Mouse (Mus musculus) hindbrain, embryonic 10.5 days (tissue): ENCODE data around the gene Wfdc11. TPM values are rescaled to one million over a fixed set of nuclear protein-coding genes. Genes with fewer than 3 reads are reported as not detected.
"Not testable (repeated sequence)": the region's sequence is repeated elsewhere in the genome, so short reads cannot be mapped to it uniquely, and the experiment has no call there.

ENCODE experiments used
- DNase-seq: peaks from one replicate; pipeline ENCODE4 v3.0.0-alpha.2; 2017; ENCODE audit warnings: low spot score
- H3K27ac ChIP-seq: fragments of 300-500 bp; sonication (generic); 2 replicates; pipeline ENCODE4 v1.5.1; 2016; ENCODE audit warnings: mild to moderate bottlenecking, moderate library complexity
- H3K27me3 ChIP-seq: fragments of 300-500 bp; sonication (generic); 2 replicates; pipeline ENCODE4 v1.6.1; 2016; ENCODE audit warnings: mild to moderate bottlenecking; ENCODE audit not compliant: poor library complexity, insufficient read depth, severe bottlenecking
- H3K36me3 ChIP-seq: fragments of 300-500 bp; sonication (generic); 2 replicates; pipeline ENCODE4 v1.6.1; 2016; ENCODE audit warnings: mild to moderate bottlenecking, moderate library complexity
- H3K4me1 ChIP-seq: fragments of 300-500 bp; sonication (generic); replicated peaks from 2 replicates; pipeline ENCODE4 v1.6.1; 2016; ENCODE audit warnings: mild to moderate bottlenecking
- H3K4me3 ChIP-seq: fragments of 300-500 bp; sonication (generic); 2 replicates; pipeline ENCODE4 v1.5.1; 2016; ENCODE audit warnings: mild to moderate bottlenecking, moderate library complexity
- H3K9me3 ChIP-seq: fragments of 300-500 bp; sonication (generic); 2 replicates; pipeline ENCODE4 v1.6.1; 2016; ENCODE audit warnings: mild to moderate bottlenecking, moderate library complexity
- WGBS: fragments of 180-500 bp; shearing (Covaris S2); methylation state at CpG from one replicate; pipeline ENCODE4 v1.1.7; 2016; 5-methylcytosine and 5-hydroxymethylcytosine counted together
- polyA plus RNA-seq: library from polyadenylated mRNA; unstranded; fragments of >200 nt; fragmentation: Nextera tagmentation; extraction: Ambion mirVana; gene quantifications from 2 replicates; pipeline ENCODE4 v1.2.1, GENCODE M21; 2016

Wfdc11 gene
- not detected in 2 replicates for polyA plus RNA-seq

DNA sequence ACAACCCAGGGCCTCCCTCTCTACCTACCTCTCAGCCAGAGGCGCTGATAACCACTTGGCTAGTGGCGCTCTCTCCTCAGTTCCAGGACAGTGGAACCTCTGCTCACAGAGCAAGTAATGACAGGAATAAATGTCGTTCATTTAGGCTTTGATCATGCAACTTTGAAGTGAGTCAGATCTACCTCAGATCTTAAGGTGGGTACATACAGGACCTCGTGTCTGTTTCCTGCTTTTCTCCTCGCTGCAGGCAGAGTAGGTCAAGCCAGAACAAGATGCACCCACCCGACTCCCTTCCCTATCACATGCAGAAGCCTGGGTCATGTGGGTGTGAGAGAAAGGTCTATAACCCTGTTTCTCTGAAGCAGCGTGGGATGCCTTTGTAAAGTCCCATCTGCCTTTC is at the start of gene Wfdc11:
Gene Wfdc11, minus strand, starts transcription at position 101 of the 400 bp plus-strand sequence.
- Histone ChIP-seq H3K4me3 (no peak within 1 kb of the TSS), H3K36me3 (no peaks in the 10 kb centered on the region), H3K27me3 (no peaks in the 10 kb centered on the region), H3K27ac (no peak within 1 kb of the TSS), H3K4me1 (peaks cover 4% of the 10 kb centered on the region; the same call in 1 of the 2 replicates), H3K9me3 (peaks cover 2% of the 10 kb centered on the region; the same call in 1 of the 2 replicates)
- no peak for DNase-seq
- 84% methylated on average over 7 of the region's 7 CpGs for WGBS

DNA sequence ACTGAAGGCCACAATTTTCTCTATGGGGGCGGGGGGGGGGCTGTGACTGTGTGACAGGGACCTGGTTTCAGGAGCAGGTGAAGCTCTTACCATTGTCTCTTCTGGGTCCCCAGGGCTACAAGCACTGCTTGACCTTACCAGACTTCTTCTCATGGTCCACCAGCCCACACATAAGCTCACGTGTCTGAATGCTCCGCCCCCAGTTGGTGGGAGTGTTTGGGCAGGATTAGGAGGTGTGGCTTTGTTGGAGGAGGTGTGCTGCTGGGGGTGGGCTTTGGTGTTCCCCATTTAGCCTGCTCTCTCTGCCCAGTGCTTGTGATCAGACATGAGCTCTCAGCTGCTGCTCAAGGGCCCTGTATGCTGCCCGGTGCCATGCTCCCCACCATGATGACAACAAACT is 49.4 kb upstream of the Wfdc11 start:
- Histone ChIP-seq H3K4me1 (no peaks in the 10 kb centered on the region), H3K27ac (no peak overlapping the region), H3K9me3 (no peaks in the 10 kb centered on the region), H3K36me3 (no peaks in the 10 kb centered on the region), H3K27me3 (0 out of 2 replicates have a peak, but pooled peaks cover 3% of the 10 kb centered on the region), H3K4me3 (no peak overlapping the region)
- 66% methylated on average over 4 of the region's 4 CpGs for WGBS
- DNase-seq = no peak

DNA sequence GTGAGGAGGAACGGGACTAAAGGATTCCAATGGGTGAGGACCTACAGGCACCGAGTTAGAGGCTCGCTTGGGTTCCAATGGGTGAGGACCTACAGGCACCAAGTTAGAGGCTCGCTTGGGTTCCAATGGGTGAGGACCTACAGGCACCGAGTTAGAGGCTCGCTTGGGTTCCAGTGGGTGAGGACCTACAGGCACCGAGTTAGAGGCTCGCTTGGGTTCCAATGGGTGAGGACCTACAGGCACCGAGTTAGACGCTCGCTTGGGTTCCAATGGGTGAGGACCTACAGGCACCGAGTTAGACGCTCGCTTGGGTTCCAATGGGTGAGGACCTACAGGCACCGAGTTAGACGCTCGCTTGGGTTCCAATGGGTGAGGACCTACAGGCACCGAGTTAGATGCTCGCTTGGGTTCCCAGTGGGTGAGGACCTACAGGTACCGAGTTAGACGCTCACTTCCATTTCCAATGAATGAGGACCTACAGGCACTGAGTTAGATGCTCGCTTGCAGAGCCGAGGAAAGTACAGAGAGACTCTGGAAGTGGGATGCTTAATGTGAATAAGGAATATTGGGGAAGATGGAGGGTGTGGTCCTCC is 42.4 kb upstream of the Wfdc11 start:
- not testable (repeated sequence) for H3K36me3 ChIP-seq, H3K27me3 ChIP-seq, DNase-seq, H3K27ac ChIP-seq, H3K9me3 ChIP-seq, H3K4me3 ChIP-seq, H3K4me1 ChIP-seq
- WGBS = 90% methylated on average over 23 of the region's 23 CpGs

DNA sequence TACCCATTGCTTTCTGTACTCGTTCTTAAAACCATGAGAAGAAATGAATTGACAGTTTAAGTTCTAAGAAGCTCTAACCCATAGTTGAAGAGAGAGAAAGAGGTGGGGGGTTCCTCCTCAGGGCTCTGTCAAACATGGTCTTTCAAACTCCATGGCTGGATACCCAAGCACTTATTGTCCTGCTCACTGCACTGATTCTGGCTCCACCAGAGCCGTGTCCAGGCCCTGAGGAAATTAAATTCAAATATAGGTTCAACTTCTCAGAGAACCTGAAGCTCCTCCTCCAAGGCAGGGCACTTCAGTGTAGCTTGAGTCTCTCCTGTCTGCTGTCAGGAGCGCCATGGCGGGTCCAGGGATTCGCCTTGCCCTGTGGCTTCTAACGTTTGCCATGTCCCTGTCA is 41.1 kb upstream of the Wfdc11 start, which contains the start of gene Spint5:
Gene Spint5, plus strand, starts transcription at position 301 of the 400 bp plus-strand sequence.
- no peaks in the 10 kb centered on the region for H3K9me3 ChIP-seq
- 84% methylated on average over 6 of the region's 6 CpGs for WGBS
- no peaks in the 10 kb centered on the region for H3K36me3 ChIP-seq
- no peak within 1 kb of the TSS for H3K4me3 ChIP-seq
- H3K27ac ChIP-seq = no peak within 1 kb of the TSS
- no peaks in the 10 kb centered on the region for H3K27me3 ChIP-seq
- DNase-seq = no peak
- H3K4me1 ChIP-seq = no peaks in the 10 kb centered on the region

DNA sequence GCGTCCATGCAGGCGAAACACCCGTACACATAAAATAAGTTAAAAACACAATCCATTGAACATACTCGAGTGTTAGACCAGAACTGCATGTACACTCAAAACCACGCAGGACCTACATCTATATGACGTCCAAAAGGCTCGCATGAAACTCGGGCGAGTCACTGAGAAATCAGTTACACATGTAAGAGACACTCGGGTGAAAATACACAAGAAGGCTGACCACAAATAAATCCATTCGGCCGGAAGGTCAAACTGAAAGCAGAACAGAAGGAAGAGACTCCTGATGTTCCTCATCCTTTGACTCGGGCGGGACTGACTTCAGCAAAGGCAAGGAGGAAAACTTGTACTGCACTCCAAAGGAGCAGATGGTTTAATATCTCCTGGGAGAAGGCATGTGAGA is 32.1 kb upstream of the Wfdc11 start:
- H3K27ac ChIP-seq = no peak overlapping the region
- no peaks in the 10 kb centered on the region for H3K36me3 ChIP-seq
- H3K27me3 ChIP-seq = no peaks in the 10 kb centered on the region
- no peaks in the 10 kb centered on the region for H3K4me1 ChIP-seq
- no peaks in the 10 kb centered on the region; the same call in 1 of the 2 replicates for H3K9me3 ChIP-seq
- 91% methylated on average over 14 of the region's 14 CpGs for WGBS
- no peak overlapping the region for H3K4me3 ChIP-seq
- no peak for DNase-seq

DNA sequence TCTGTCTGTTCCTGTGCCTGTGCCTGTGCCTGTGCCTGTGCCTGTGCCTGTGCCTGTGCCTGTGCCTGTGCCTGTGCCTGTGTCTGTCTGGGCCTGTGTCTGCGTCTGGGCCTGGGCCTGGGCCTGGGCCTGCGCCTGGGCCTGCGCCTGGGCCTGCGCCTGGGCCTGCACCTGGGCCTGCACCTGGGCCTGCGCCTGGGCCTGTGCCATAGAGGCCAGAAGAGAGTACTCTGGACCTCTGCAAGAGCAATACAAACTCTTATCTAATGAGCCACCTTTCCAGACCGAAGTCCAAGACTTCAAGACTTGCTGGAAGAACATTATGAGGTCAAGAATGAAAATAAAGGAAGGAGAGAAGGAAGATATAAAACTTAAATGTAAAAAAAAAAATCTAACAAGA is 31.4 kb upstream of the Wfdc11 start:
- Histone ChIP-seq H3K36me3 (no peaks in the 10 kb centered on the region), H3K27me3 (no peaks in the 10 kb centered on the region), H3K4me3 (no peak overlapping the region), H3K9me3 (no peaks in the 10 kb centered on the region; the same call in 1 of the 2 replicates), H3K4me1 (no peaks in the 10 kb centered on the region), H3K27ac (no peak overlapping the region)
- WGBS = 91% methylated on average over 6 of the region's 6 CpGs
- DNase-seq = no peak

DNA sequence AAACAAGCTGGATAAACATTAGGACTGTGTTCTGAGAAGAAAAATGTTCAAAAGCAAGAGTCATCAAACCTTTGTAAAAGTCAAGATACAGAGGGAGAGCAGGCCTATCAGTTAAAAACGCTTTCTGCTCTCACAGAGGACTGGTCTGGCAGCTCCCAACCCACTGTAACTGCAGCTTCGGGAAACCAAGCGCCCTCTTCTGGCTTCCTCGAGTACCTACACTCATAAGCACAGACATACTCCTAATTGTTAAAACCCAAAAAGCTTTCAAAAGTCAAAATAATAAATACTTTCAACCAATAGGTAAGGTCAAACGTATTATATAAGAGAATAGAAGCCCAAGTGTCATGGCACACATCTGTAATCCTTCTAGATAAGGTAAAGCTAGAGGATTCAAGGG is 30.3 kb upstream of the Wfdc11 start:
- no peak overlapping the region for H3K27ac ChIP-seq
- H3K27me3 ChIP-seq = no peaks in the 10 kb centered on the region
- DNase-seq = no peak
- no peaks in the 10 kb centered on the region for H3K4me1 ChIP-seq
- no peaks in the 10 kb centered on the region for H3K36me3 ChIP-seq
- 83% methylated on average over 5 of the region's 5 CpGs for WGBS
- H3K4me3 ChIP-seq = no peak overlapping the region
- no peaks in the 10 kb centered on the region; the same call in 1 of the 2 replicates for H3K9me3 ChIP-seq

DNA sequence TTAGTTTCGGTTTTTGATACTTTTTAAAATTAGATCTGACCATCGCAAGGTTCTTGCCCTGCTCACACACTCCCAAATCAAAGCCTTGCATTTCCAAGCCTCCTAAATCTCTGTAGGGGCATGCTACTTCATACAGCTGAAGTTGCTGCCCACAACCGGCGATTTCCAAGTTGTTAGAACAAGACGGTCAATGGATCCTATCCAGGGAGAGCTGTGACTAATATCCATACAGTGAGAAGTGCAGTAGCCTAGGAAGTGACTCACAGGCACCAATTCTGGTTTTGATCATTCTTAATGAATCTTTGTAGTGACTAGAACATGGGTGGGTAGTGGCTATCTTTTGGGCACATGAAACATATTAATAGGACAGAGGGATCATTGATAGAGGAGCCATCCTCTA is 27.9 kb upstream of the Wfdc11 start:
- no peak for DNase-seq
- Histone ChIP-seq H3K27me3 (no peaks in the 10 kb centered on the region), H3K4me1 (no peaks in the 10 kb centered on the region), H3K4me3 (no peak overlapping the region), H3K9me3 (no peaks in the 10 kb centered on the region; the same call in 1 of the 2 replicates), H3K27ac (no peak overlapping the region), H3K36me3 (no peaks in the 10 kb centered on the region)
- WGBS = 92% methylated on average over 5 of the region's 5 CpGs

DNA sequence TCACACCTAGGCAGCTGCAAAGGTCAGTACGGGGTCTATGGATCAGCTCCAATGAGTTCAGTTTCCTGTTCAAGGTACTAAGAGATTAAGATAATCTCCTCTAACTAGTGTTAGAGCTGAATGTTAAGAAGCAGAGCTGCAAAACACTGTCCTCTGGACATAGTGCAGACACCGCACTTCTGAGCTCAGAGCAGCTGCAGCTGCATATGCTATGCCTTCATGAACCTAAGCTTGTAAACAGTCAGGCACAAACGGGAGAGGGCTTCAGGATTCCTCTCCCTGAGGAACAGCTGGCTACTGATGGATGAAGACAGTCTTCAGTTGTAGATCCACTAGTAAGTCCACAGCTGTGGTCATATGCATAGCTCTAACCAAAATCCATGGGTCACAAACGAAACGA is 27.1 kb upstream of the Wfdc11 start:
- no peak overlapping the region for H3K27ac ChIP-seq
- 90% methylated on average over 5 of the region's 5 CpGs for WGBS
- H3K36me3 ChIP-seq = no peaks in the 10 kb centered on the region

DNA sequence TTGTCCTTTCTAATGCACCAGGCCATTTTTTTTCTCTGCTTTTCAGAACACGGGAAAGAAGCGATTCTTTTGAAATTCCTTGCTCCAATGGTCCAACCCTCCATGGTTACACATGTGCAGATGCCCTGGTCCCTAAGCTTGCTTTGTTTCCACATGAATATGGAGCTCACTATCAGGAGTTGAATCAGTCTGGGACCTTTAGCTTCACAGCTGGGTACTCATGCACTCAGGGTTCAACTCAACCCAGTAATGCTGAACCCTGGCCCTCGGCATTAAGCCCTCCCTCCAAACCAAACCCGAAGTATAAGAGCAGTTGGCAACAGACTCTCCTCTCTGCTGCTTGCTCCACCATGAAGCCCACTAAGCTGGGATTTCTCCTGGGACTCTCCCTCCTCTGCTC is 24.3 kb upstream of the Wfdc11 start, which contains the start of gene Spint4:
Gene Spint4, plus strand, starts transcription at position 301 of the 400 bp plus-strand sequence.
- no peak within 1 kb of the TSS for H3K4me3 ChIP-seq
- H3K9me3 ChIP-seq = no peaks in the 10 kb centered on the region
- no peak within 1 kb of the TSS for H3K27ac ChIP-seq
- H3K27me3 ChIP-seq = no peaks in the 10 kb centered on the region
- H3K4me1 ChIP-seq = no peaks in the 10 kb centered on the region
- DNase-seq = no peak
- H3K36me3 ChIP-seq = no peaks in the 10 kb centered on the region
- WGBS = 78% methylated on average over 4 of the region's 4 CpGs

More for the DNA sequence above, 27.1 kb upstream of the Wfdc11 start:
- Histone ChIP-seq H3K4me3 (no peak overlapping the region), H3K27me3 (no peaks in the 10 kb centered on the region), H3K4me1 (no peaks in the 10 kb centered on the region), H3K9me3 (no peaks in the 10 kb centered on the region; the same call in 1 of the 2 replicates)
- no peak for DNase-seq

DNA sequence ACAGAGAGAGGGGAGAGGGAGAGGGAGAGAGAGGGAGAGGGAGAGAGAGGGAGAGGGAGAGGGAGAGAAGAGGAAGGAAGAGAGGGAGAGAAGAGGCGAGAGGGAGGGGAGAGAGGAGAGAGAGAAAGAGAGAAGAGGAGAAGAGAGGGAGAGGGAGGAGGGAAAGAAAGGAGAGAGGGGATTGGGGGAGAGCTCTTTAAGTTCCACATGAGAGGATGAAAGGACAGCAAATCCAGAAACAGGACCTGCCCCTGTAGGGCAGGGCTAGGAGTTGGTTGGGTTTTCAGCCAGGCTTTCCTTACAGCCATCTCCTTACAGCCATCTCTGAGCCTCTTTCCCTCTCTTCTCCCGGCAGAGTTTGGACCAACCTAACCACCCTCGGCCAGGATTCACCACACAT is 10.9 kb upstream of the Wfdc11 start, which contains the start of gene Wfdc13:
Gene Wfdc13, plus strand, starts transcription at position 301 of the 400 bp plus-strand sequence.
- WGBS = 66% methylated on average over 3 of the region's 3 CpGs
- H3K36me3 ChIP-seq = no peaks in the 10 kb centered on the region
- H3K4me3 ChIP-seq = no peak within 1 kb of the TSS

DNA sequence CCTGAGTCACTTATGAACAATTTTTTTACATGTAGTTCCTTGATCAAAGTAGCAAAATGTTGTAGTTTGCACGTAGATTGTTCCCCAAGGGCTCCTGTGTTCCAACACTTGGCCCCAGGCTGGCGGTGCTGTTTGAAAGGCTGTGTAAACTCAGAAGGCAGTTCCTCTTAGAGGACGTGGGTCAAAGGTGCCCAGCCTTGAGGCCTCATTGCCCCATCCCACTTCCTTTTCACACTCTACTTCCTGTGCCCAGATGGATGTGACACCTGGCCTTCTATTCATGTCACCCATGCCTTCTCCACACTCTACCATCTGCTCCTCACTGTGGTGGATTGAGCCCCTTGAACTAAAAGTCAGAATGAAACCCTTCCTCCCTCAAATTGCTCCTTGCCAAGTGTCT is 6.0 kb upstream of the Wfdc11 start:
- 53% methylated on average over 3 of the region's 3 CpGs for WGBS
- no peaks in the 10 kb centered on the region for H3K36me3 ChIP-seq
- DNase-seq = peak; percentile 21

More for the DNA sequence above, 10.9 kb upstream of the Wfdc11 start, which contains the start of gene Wfdc13:
- H3K9me3 ChIP-seq = no peaks in the 10 kb centered on the region
- DNase-seq = no peak
- H3K4me1 ChIP-seq = peaks cover 2% of the 10 kb centered on the region; the same call in 1 of the 2 replicates
- H3K27me3 ChIP-seq = no peaks in the 10 kb centered on the region
- no peak within 1 kb of the TSS for H3K27ac ChIP-seq

DNA sequence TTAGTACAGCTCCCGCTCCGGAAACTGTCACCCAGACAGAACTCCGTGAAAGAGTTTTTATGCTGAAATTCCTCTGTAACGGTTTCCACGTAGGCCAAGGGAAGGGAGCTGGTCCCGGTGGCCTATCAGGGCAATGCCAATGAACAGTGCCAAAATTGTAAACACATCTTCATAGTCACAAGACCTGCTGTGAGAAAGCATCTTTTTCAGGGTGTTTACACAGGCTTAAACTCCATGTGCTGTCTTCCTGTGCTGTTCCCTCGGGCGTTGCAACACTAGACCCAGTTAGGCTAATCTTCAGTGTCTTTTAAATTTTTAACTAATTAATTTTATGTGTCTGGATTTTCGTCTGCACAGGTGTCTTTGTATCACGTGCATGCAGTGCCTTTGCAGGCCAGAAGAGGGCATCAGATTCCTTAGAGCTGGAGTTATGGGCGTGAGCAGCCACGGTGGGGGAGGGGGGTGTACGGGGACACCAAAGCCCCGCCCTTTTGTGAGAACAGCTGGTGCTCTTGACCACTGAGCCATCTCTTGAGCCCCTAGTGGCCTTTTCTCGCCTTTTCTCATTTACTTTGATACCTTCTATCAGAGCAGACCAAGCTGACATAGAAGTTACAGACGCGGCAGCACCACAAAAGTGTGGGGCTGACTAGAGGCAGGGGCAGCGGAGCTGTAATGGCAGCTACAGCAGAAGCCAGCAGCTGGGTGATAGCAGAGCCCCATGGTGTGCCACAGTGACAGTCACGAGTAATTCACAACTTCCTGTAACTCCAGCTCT is 5.2 kb upstream of the Wfdc11 start:
- Histone ChIP-seq H3K27ac (0 out of 2 replicates have a peak overlapping the region, but pooled peaks have one; percentile 50), H3K27me3 (no peaks in the 10 kb centered on the region), H3K4me3 (peak overlapping the region; percentile 41), H3K4me1 (peaks cover 12% of the 10 kb centered on the region), H3K9me3 (no peaks in the 10 kb centered on the region), H3K36me3 (no peaks in the 10 kb centered on the region)
- peak; percentile 85 for DNase-seq
- 24% methylated on average over 19 of the region's 19 CpGs for WGBS

More for the DNA sequence above, 6.0 kb upstream of the Wfdc11 start:
- Histone ChIP-seq H3K4me1 (peaks cover 12% of the 10 kb centered on the region), H3K4me3 (no peak overlapping the region), H3K27me3 (no peaks in the 10 kb centered on the region), H3K27ac (no peak overlapping the region), H3K9me3 (no peaks in the 10 kb centered on the region)
